Mouse (Mus musculus) megakaryocyte, embryonic 14.5 days (primary cell): ENCODE results near the gene Ugt1a6b. TPM values are rescaled to one million over a fixed set of nuclear protein-coding genes. Genes with fewer than 3 reads are reported as not detected.

Source experiments
- H3K27me3 ChIP-seq: replicated peaks from 2 replicates; pipeline ENCODE3; 2012; ENCODE audit warnings: inconsistent platforms
- H3K36me3 ChIP-seq: replicated peaks from 2 replicates; pipeline ENCODE3; 2012; ENCODE audit warnings: low read length, inconsistent platforms, mixed read lengths
- H3K4me1 ChIP-seq: 2 replicates; pipeline ENCODE4 v1.6.1; 2012; ENCODE audit warnings: inconsistent platforms
- H3K4me3 ChIP-seq: replicated peaks from 2 replicates; pipeline ENCODE3; 2012; ENCODE audit warnings: moderate library complexity, mild to moderate bottlenecking, inconsistent platforms
- H3K9me3 ChIP-seq: 2 replicates; pipeline ENCODE4 v1.6.1; 2012; ENCODE audit warnings: inconsistent platforms
- FLI1 ChIP-seq: IDR thresholded peaks from 2 replicates; pipeline ENCODE4 v1.6.1; 2012; ENCODE audit warnings: low read length, inconsistent platforms, mixed read lengths
- GATA1 ChIP-seq: IDR thresholded peaks from 3 replicates; pipeline ENCODE4 v1.6.1; 2012; ENCODE audit warnings: mixed read lengths, low read length, inconsistent platforms, borderline replicate concordance
- polyA plus RNA-seq: library from polyadenylated mRNA; stranded (reverse); fragments of >175 nt; gene quantifications from 2 replicates; pipeline ENCODE4 v1.2.3, GENCODE M21; 2012; ENCODE audit warnings: low replicate concordance; ENCODE audit not compliant: insufficient read depth

Gene Ugt1a6b
- polyA plus RNA-seq, 1 experiment, result not detected

DNA sequence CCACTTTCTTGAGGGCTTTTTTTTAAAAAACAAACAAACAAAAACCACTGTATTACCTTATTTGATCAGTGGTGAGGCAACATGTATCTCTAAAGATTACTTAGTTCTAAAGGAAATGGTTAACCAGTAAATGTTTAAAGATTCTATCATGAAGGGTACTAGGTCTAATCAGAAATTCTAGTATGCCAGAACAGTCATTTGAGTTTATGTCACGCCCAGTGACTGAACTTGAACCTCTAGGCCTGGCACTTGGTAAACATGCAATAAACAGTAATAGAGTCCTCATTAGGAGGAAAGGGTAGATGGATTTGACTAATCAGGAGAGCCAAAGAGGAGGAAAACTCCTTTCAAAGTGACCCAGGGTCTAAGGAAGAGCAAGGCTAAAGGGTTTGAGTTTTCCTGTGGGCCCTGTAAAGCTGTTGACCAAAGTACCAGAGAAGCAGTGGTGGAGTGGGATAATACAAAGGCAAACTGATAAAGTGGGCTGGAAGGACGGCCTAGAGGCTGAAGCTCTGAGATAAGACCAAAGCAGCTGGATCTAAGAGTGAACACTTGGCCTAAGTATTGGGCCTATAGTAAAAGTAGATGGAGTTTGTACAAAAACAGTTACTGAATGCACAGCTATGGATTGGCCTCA lies 103.9 kb downstream of the Ugt1a6b start:
- Histone ChIP-seq H3K4me1 (peaks cover 4% of the 10 kb centered on the region), H3K27me3 (peaks cover 7% of the 10 kb centered on the region), H3K9me3 (peaks cover 25% of the 10 kb centered on the region), H3K36me3 (no peaks in the 10 kb centered on the region), H3K4me3 (no peak overlapping the region)
- no peak for TF ChIP-seq GATA1
- TF ChIP-seq FLI1, result no peak

DNA sequence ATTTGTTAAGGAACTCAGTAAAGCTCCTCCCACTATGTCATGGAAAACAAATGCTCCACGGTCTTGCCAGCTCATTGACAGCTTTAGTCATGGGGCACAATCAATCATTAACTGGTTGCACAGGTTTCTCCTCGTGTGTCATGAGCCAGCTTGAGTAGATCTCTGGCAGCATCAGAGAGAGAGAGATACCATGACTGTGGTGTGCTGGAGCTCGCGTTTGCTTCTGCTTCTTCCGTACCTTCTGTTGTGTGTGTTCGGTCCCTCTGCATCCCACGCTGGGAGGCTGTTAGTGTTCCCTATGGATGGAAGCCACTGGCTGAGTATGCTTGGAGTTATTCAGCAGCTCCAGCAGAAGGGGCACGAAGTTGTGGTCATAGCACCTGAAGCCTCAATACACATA lies 108.8 kb downstream of the Ugt1a6b start, which contains the start of gene Ugt1a1:
Gene Ugt1a1 (plus strand): TSS at position 148 of the 400 bp plus-strand sequence.
- no peaks in the 10 kb centered on the region for H3K27me3 ChIP-seq
- H3K4me1 ChIP-seq, result peaks cover 4% of the 10 kb centered on the region; the same call in 1 of the 2 replicates
- peak within 1 kb of the TSS; percentile 1 for H3K4me3 ChIP-seq
- no peak for TF ChIP-seq FLI1
- TF ChIP-seq GATA1, result no peak
- H3K36me3 ChIP-seq, result no peaks in the 10 kb centered on the region
- H3K9me3 ChIP-seq, result peaks cover 32% of the 10 kb centered on the region

DNA sequence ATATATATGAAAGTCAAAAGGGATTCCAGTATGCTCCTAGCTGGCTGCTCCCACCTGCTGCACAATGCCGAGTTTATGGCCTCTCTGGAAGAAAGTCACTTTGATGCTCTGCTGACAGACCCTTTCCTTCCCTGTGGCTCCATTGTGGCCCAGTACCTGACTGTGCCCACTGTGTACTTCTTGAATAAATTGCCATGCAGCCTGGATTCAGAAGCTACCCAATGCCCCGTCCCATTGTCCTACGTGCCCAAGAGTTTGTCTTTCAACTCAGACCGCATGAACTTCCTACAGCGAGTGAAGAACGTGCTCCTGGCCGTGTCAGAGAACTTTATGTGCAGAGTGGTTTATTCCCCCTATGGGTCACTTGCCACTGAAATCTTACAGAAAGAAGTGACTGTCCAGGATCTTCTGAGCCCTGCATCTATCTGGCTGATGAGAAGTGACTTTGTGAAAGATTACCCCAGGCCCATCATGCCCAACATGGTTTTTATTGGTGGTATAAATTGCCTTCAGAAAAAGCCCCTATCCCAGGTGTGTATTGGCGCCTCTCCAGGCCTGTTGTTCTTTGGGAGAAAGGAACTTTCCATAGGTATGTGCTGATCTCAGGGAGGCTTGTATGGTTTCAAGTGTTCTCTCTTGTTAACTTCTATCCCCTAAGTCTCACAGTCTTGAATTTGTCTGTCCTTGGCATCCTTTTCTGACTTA lies 109.4 kb downstream of the Ugt1a6b start:
- no peaks in the 10 kb centered on the region for H3K27me3 ChIP-seq
- no peak overlapping the region for H3K4me3 ChIP-seq
- TF ChIP-seq GATA1 (no peak), FLI1 (no peak)
- H3K4me1 ChIP-seq, result no peaks in the 10 kb centered on the region
- no peaks in the 10 kb centered on the region for H3K36me3 ChIP-seq
- H3K9me3 ChIP-seq, result peaks cover 38% of the 10 kb centered on the region

DNA sequence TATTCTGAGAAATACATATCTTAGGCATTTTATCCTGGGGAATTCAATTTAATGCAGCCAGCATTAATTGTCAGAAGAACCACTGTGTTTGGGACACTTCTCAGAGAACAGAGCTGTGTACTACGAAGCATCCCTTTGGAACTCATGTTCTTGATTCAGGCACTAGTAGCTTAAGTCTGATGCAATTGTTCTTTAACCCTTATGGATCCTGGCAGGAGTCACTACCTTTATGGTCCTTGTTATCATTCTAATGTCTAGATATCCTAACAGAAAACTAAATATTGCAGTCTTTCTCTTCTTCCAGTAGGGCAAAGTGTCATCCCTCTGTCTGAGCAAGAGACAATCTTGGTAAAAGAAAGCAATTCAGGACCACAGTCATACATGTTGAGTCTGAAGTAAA lies 110.0 kb downstream of the Ugt1a6b start:
- peaks cover 40% of the 10 kb centered on the region for H3K9me3 ChIP-seq
- no peaks in the 10 kb centered on the region for H3K4me1 ChIP-seq
- no peaks in the 10 kb centered on the region for H3K27me3 ChIP-seq
- H3K4me3 ChIP-seq, result no peak overlapping the region
- no peaks in the 10 kb centered on the region for H3K36me3 ChIP-seq
- TF ChIP-seq FLI1, result no peak
- no peak for TF ChIP-seq GATA1

GRCm38 (mm10) chr1:88213766-88214461 lies 110.9 kb downstream of the Ugt1a6b start:
- no peak; the same call in 1 of the 2 replicates for TF ChIP-seq FLI1
- TF ChIP-seq GATA1, result 0 out of 3 replicates have a peak, but pooled peaks have one; percentile 10
- H3K27me3 ChIP-seq, result no peaks in the 10 kb centered on the region

DNA sequence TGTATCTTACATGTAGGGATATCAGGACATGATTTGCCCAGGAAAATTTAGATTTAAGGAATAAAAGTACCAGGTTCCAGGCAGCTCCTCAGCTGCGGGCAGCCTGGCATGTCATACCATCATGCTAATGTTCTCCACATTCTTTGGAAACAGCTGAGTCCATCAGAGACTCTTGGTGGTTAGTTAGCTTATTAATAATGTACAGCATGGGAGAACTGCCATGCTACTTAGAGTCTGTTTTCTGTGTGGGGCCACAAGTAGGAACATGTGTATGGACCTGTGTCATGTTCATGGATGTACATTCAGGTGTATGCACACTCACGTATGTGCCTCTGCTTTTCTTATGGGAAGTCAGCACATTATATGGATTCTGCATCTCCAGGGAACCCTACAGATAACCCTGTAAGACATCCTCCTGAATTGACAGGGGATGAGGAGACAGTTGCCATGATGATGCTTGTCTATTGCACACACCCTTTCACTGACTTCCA lies 111.5 kb downstream of the Ugt1a6b start:
- H3K27me3 ChIP-seq, result no peaks in the 10 kb centered on the region
- H3K9me3 ChIP-seq, result peaks cover 40% of the 10 kb centered on the region
- no peak overlapping the region for H3K4me3 ChIP-seq
- H3K4me1 ChIP-seq, result no peaks in the 10 kb centered on the region
- TF ChIP-seq GATA1 (no peak), FLI1 (no peak)
- H3K36me3 ChIP-seq, result no peaks in the 10 kb centered on the region

More at GRCm38 (mm10) chr1:88213766-88214461, 110.9 kb downstream of the Ugt1a6b start:
- Histone ChIP-seq H3K9me3 (peaks cover 40% of the 10 kb centered on the region), H3K36me3 (no peaks in the 10 kb centered on the region), H3K4me3 (no peak overlapping the region), H3K4me1 (no peaks in the 10 kb centered on the region)

- H3K9me3 ChIP-seq, result peaks cover 40% of the 10 kb centered on the region
These were observed 112.7 kb downstream of the Ugt1a6b start for GRCm38 (mm10) chr1:88215466-88216380.

DNA sequence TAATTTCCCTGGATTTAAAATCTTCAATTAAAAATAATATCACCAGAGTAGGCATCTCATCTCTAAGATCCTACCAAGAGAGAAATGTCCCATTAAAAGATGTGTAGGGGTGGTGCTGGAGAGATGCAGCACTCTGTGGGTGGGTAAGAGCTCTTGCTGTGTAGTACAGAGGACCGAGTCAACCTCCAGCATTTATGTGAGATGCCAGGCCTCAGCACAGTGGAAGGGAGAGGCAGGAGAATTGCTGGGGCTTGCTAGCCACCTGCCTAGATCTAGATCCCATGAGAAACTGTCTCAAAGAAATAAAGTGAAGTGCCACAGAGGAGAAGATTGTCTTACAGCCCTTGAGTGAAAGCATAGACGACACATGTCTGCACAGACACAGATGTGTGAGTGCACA lies 113.5 kb downstream of the Ugt1a6b start:
- Histone ChIP-seq H3K4me3 (no peak overlapping the region), H3K36me3 (no peaks in the 10 kb centered on the region), H3K4me1 (no peaks in the 10 kb centered on the region), H3K27me3 (no peaks in the 10 kb centered on the region), H3K9me3 (peaks cover 38% of the 10 kb centered on the region)
- TF ChIP-seq GATA1 (no peak), FLI1 (no peak)

More at GRCm38 (mm10) chr1:88215466-88216380, 112.7 kb downstream of the Ugt1a6b start:
- Histone ChIP-seq H3K4me1 (no peaks in the 10 kb centered on the region), H3K36me3 (no peaks in the 10 kb centered on the region), H3K27me3 (no peaks in the 10 kb centered on the region), H3K4me3 (no peak overlapping the region)
- no peak for TF ChIP-seq GATA1
- no peak for TF ChIP-seq FLI1

DNA sequence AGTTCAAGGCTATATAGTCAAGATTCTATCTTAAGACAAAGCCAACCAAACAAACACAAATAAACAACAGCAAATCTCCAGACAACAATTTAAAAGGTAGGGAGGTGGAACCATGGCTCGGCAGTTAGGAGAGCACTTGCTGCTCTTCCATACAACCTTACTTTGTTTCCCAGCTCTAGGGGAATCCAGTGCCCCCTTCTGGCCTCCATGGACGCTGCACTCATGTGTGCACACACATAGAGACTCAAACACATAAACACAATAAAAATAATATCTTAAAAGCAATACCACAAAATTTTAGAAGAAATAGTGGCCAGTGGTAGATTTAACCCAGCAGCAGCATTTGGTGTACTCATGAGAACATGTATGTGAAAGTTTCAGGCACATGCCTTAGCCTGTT lies 114.1 kb downstream of the Ugt1a6b start:
- Histone ChIP-seq H3K36me3 (no peaks in the 10 kb centered on the region), H3K9me3 (peaks cover 32% of the 10 kb centered on the region), H3K4me1 (no peaks in the 10 kb centered on the region), H3K4me3 (no peak overlapping the region), H3K27me3 (no peaks in the 10 kb centered on the region)
- TF ChIP-seq FLI1, result no peak
- no peak for TF ChIP-seq GATA1
